Mouse (Mus musculus) forebrain, embryonic 11.5 days (tissue): ENCODE measurements at regions not wholly inside any gene's neighbourhood (a gene's known extent, or its start where the extent isn't known, plus 50 kb on each side); places are given as distances from the start of the nearest gene placed in this dataset. TPM values are rescaled to one million over a fixed set of nuclear protein-coding genes. Genes with fewer than 3 reads are reported as not detected.

Experiments used
- ATAC-seq: fragments of 200-750 bp; cut with Nextera tagmentation; replicated peaks from 2 replicates; pipeline ENCODE4 v1.8.0; 2017; ENCODE audit warnings: moderate TSS enrichment; ENCODE audit not compliant: low FRiP score
- DNase-seq: peaks from one replicate; pipeline ENCODE4 v3.0.0-alpha.2; 2017; ENCODE audit warnings: low spot score
- H3K27ac ChIP-seq: fragments of 300-500 bp; sonication (generic); 2 replicates; pipeline ENCODE4 v1.5.1; 2014; ENCODE audit warnings: low read depth, low read length
- H3K27me3 ChIP-seq: fragments of 300-500 bp; sonication (generic); 2 replicates; pipeline ENCODE4 v1.6.1; 2014; ENCODE audit warnings: mild to moderate bottlenecking, low read length, mixed read lengths; ENCODE audit not compliant: control insufficient read depth, insufficient read depth
- H3K36me3 ChIP-seq: fragments of 300-500 bp; sonication (generic); 2 replicates; pipeline ENCODE4 v1.6.1; 2014; ENCODE audit warnings: mild to moderate bottlenecking, low read length, moderate library complexity, mixed read lengths; ENCODE audit not compliant: control insufficient read depth, insufficient read depth
- H3K4me1 ChIP-seq: fragments of 300-500 bp; sonication (generic); replicated peaks from 2 replicates; pipeline ENCODE4 v1.6.1; 2014; ENCODE audit warnings: low read length, mixed read lengths; ENCODE audit not compliant: control insufficient read depth, insufficient read depth
- H3K4me2 ChIP-seq: fragments of 300-500 bp; sonication (generic); 2 replicates; pipeline ENCODE4 v1.6.1; 2014; ENCODE audit warnings: low read depth, mild to moderate bottlenecking, low read length, moderate library complexity, mixed read lengths; ENCODE audit not compliant: severe bottlenecking
- H3K4me3 ChIP-seq: fragments of 300-500 bp; sonication (generic); 2 replicates; pipeline ENCODE4 v1.5.1; 2014; ENCODE audit warnings: low read depth, low read length
- H3K9ac ChIP-seq: fragments of 300-500 bp; sonication (generic); 2 replicates; pipeline ENCODE4 v1.6.1; 2014; ENCODE audit warnings: low read length
- H3K9me3 ChIP-seq: fragments of 300-500 bp; sonication (generic); 2 replicates; pipeline ENCODE4 v1.6.1; 2016; ENCODE audit warnings: low read length, mixed read lengths; ENCODE audit not compliant: control insufficient read depth
- WGBS: fragments of 180-500 bp; shearing (Covaris S2); extraction: QIAGEN DNeasy Blood & Tissue Kit; methylation state at CpG from one replicate; pipeline ENCODE4 v1.1.7; 2014; 5-methylcytosine and 5-hydroxymethylcytosine counted together
- microRNA-seq: library from miRNA; unstranded; fragments of <30 nt; microRNA quantifications from one replicate; pipeline ENCODE4, GENCODE M21; 2016; ENCODE audit not compliant: insufficient number of aligned reads

GRCm38 (mm10) chr14:105377035-105377621, 118.8 kb downstream of the Ndfip2 start:
- DNase-seq = no peak
- Histone ChIP-seq H3K27me3 (no peaks in the 10 kb centered on the region), H3K4me2 (no peak overlapping the region), H3K27ac (no peak overlapping the region), H3K36me3 (no peaks in the 10 kb centered on the region), H3K9me3 (no peaks in the 10 kb centered on the region), H3K9ac (no peak overlapping the region), H3K4me3 (no peak overlapping the region), H3K4me1 (no peaks in the 10 kb centered on the region)
- WGBS = 84% methylated on average over 4 of the region's 4 CpGs
- ATAC-seq = no peak

- no peak overlapping the region for H3K9ac ChIP-seq
- H3K4me2 ChIP-seq = no peak overlapping the region
- ATAC-seq (no peak), DNase-seq (no peak)
- no peaks in the 10 kb centered on the region for H3K4me1 ChIP-seq
- no peaks in the 10 kb centered on the region for H3K9me3 ChIP-seq
- H3K27ac ChIP-seq = no peak overlapping the region
- H3K4me3 ChIP-seq = no peak overlapping the region
- H3K36me3 ChIP-seq = no peaks in the 10 kb centered on the region
- H3K27me3 ChIP-seq = no peaks in the 10 kb centered on the region
- 84% methylated on average over 5 of the region's 5 CpGs for WGBS
These were observed 111.5 kb downstream of the Ndfip2 start for GRCm38 (mm10) chr14:105369637-105370435.

GRCm38 (mm10) chr14:105360530-105360929, 102.2 kb downstream of the Ndfip2 start:
- Histone ChIP-seq H3K4me3 (no peak overlapping the region), H3K9ac (no peak overlapping the region), H3K36me3 (no peaks in the 10 kb centered on the region), H3K4me2 (no peak overlapping the region), H3K27ac (no peak overlapping the region), H3K4me1 (no peaks in the 10 kb centered on the region), H3K9me3 (no peaks in the 10 kb centered on the region), H3K27me3 (no peaks in the 10 kb centered on the region)
- no peak for DNase-seq
- 88% methylated on average over 6 of the region's 6 CpGs for WGBS
- ATAC-seq = no peak

GRCm38 (mm10) chr14:105359829-105360228, 101.5 kb downstream of the Ndfip2 start:
- H3K27ac ChIP-seq = no peak overlapping the region
- no peaks in the 10 kb centered on the region for H3K4me1 ChIP-seq
- H3K36me3 ChIP-seq = no peaks in the 10 kb centered on the region
- no peak overlapping the region for H3K4me3 ChIP-seq
- ATAC-seq = no peak
- DNase-seq = no peak
- H3K9ac ChIP-seq = no peak overlapping the region
- WGBS = 85% methylated on average over 3 of the region's 3 CpGs
- no peaks in the 10 kb centered on the region for H3K27me3 ChIP-seq
- H3K9me3 ChIP-seq = no peaks in the 10 kb centered on the region
- no peak overlapping the region for H3K4me2 ChIP-seq

Small RNAs in the stretch of these regions (microRNA-seq; reads per million reads assigned to microRNA genes)
- not detected for gene Gm22406
- not detected for gene Mir6390
